Mouse (Mus musculus) cerebellum, adult 2 months (tissue): ENCODE results near the gene Atxn1. TPM values are rescaled to one million over a fixed set of nuclear protein-coding genes. Genes with fewer than 3 reads are reported as not detected.

Experiments
- DNase-seq, 2 experiments: peaks; one replicate each; pipeline ENCODE4 v3.0.0; 2021
- H3K27ac ChIP-seq: fragments of 200-500 bp; 2 replicates; pipeline ENCODE4 v1.5.1; 2012; ENCODE audit warnings: low read length, control low read depth, inconsistent platforms; ENCODE audit not compliant: insufficient read depth
- H3K27me3 ChIP-seq: fragments of 200-500 bp; 2 replicates; pipeline ENCODE4 v1.6.1; 2012; ENCODE audit warnings: inconsistent platforms, mild to moderate bottlenecking, low read length, moderate library complexity; ENCODE audit not compliant: control insufficient read depth, insufficient read depth
- H3K4me1 ChIP-seq: fragments of 200-500 bp; 2 replicates; pipeline ENCODE4 v1.6.1; 2011; ENCODE audit warnings: low read length; ENCODE audit not compliant: control insufficient read depth, insufficient read depth
- H3K4me3 ChIP-seq: fragments of 200-500 bp; replicated peaks from 2 replicates; pipeline ENCODE3; 2011; ENCODE audit warnings: mild to moderate bottlenecking, low read depth, low read length, control low read depth; ENCODE audit not compliant: insufficient read depth
- CTCF ChIP-seq: fragments of 200-500 bp; IDR thresholded peaks from 2 replicates; pipeline ENCODE4 v1.5.1; 2011; ENCODE audit warnings: low read depth, mild to moderate bottlenecking, control low read depth, low read length, moderate library complexity, borderline replicate concordance; ENCODE audit not compliant: insufficient read depth
- POLR2A ChIP-seq: fragments of 200-500 bp; IDR thresholded peaks from 2 replicates; pipeline ENCODE4 v1.6.1; 2011; ENCODE audit warnings: low read length, control low read depth, borderline replicate concordance; ENCODE audit not compliant: insufficient read depth
- WGBS: fragments of 180-500 bp; shearing (Covaris S2); methylation state at CpG from one replicate; pipeline ENCODE4 v1.1.7; 2018; 5-methylcytosine and 5-hydroxymethylcytosine counted together
- polyA plus RNA-seq: library from polyadenylated mRNA; depleted of rRNA; stranded (reverse); fragments of >200 nt; gene quantifications from 2 replicates; pipeline ENCODE4 v1.2.3, GENCODE M21; 2012; rRNA removed

Atxn1 gene
- polyA plus RNA-seq = 16.9 TPM in 2 replicates

DNA sequence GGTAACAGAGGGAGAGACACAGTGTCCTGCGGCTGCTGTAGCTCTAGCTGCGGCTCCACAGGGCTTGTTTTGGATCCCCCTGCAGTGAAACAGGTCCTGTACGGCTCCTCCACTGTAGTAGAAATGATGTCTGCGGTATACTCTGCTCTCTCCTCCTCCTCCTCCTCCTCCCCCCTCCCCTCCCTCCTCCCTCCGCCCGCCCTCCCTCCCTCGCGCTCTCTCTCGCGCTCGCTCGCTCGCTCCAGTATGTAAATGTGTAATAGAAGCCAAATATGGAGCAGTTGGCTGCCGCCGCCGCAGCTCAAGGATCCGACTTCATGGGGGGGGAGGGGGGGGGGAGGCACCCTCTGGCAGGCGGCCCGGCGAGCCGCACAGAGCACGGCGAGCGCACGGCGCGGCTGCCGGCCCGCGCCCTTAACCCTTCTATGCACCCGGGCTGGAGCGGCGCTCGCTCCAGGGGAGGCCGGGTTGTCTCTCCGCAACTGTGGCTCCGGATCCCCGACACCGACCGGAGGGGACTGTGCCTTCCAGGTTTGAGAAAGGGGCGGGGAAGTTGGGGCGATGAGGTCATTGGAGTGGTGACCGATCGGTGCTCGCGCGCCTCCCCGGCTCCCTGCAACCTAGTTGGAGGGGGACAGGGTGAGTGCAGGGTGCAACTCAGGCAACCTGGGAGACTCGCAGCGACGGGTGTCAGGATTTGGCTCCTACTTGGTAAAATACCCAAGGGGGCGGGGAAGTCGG, at the start of gene Atxn1:
Gene Atxn1 (minus strand): TSS at position 156 of the 741 bp plus-strand sequence.
- WGBS = under 1% methylated on average over 47 of the region's 53 CpGs
- H3K27me3 ChIP-seq = no peaks in the 10 kb centered on the region
- peak within 1 kb of the TSS; percentile 76 for H3K4me3 ChIP-seq
- DNase-seq = peak; percentile 85 to 86
- peak within 1 kb of the TSS; percentile 98 for H3K27ac ChIP-seq
- TF ChIP-seq CTCF (no peak), POLR2A (peak; percentile 35; the same call in 1 of the 2 replicates)
- no peaks in the 10 kb centered on the region; the same call in 1 of the 2 replicates for H3K4me1 ChIP-seq

DNA sequence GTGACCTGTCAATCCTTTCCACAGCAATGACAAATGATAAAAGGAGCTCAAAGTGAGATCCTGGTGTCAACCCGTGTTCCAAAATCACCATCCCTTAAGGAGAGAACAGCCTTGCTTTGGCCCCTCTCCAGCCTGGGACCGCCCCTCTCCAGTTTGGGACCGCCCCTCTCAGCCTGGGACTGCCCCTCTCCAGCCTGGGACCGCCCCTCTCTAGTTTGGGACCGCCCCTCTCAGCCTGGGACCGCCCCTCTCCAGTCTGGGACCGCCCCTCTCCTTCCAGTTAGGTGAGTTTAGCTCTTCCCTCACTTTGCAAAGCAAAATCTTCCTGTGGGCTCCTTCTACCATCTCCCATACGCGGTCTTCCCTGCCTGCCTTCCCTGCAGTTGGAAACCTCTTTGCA, 46.4 kb upstream of the Atxn1 start:
- 54% methylated on average over 9 of the region's 9 CpGs for WGBS
- Histone ChIP-seq H3K27ac (no peak overlapping the region), H3K27me3 (no peaks in the 10 kb centered on the region), H3K4me1 (peaks cover 8% of the 10 kb centered on the region; the same call in 1 of the 2 replicates), H3K4me3 (no peak overlapping the region)
- TF ChIP-seq CTCF (no peak), POLR2A (no peak)
- no peak for DNase-seq

GRCm38 (mm10) chr13:46010075-46010474, 45.3 kb upstream of the Atxn1 start:
- Histone ChIP-seq H3K27me3 (no peaks in the 10 kb centered on the region), H3K27ac (no peak overlapping the region), H3K4me3 (no peak overlapping the region), H3K4me1 (peaks cover 13% of the 10 kb centered on the region; the same call in 1 of the 2 replicates)
- TF ChIP-seq POLR2A = no peak
- TF ChIP-seq CTCF = no peak
- WGBS = 87% methylated on average over 12 of the region's 12 CpGs
- DNase-seq = no peak

DNA sequence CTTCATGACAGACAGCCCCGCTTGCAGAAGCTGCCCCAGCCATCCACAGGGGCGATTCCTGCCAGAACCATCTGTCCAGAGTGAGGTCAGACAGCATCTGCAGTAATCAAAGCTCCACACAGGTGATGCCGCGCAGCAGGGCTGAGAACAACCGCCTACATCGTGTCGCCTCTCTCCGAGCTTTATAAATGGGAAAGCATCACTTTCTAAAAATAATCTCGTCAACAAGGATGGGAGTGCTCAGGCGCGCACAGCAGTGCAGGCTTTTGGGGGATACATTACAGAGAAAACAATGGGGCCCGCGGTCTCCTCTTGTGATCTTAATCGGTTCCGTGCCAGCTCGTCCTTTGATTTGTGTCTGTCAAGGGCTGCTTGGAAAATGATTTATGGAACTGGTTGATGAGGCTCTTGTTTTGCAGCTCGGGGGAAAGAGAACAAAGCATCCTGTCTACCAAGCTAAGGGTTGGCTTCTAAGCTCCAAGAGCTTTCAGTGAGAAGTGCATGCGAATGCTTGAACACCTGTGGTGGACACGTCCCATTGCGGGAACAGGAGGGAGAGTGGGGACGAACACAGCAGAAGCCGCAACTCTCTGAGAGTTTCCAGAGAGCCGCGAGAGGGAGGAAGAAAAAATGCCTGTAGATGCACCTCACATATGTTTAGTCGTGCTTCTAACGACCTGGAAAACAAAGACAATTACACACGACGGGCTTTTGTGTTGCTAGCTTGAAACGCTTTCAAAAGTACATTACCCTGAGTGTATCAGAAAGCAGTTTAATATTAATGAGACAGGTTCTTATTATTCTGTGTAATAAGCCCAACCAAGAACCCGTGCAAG, 44.2 kb upstream of the Atxn1 start:
- Histone ChIP-seq H3K27me3 (no peaks in the 10 kb centered on the region), H3K4me3 (peak overlapping the region; percentile 1)
- 13% methylated on average over 30 of the region's 30 CpGs for WGBS

DNA sequence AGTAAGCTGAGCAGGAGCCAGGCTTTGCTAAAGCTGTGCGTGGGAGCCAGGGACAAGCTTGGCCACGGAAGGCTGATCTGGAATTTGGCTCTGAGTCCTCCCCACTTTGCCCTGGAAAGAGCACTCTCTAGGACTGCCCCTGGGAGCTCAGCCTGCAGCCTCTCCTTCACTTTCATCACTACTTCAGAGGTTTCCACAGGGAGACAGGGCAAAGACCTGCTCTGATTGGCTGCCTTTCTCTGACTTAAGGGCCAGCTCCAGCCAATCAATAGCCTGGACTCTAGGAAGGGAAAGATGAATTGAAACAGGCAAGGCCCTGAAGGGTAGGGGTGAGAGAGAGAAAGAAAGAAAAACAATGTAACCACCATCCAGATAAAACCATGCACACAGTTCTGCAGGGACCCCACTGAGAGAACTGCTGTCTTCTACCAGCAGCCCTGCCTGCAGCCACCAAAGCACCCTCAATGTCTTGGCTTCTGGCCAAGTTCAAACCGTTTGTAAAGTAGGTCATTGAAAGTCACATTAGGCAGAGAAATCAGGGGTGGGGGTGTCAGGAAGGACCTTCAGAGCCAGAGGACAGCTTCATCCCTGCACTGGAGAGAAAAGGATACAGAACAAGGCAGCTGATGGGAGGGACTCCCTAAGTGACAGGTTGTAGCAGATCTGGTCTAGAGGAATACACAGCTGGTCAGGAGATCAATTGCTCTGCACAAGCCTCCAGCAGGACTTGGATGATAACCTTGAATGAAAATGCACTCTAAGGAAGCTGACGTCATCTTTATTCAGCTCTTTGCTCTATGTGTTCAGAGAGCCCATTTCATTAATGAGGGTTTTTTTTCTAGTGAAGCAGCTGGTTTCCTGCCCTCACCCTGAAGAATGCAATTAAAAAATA, 41.6 kb upstream of the Atxn1 start:
- H3K4me3 ChIP-seq = peak overlapping the region; percentile 30
- no peaks in the 10 kb centered on the region for H3K27me3 ChIP-seq
- DNase-seq = peak; percentile 47 to 73
- 17% methylated on average over 4 of the region's 4 CpGs for WGBS
- no peak overlapping the region for H3K27ac ChIP-seq
- TF ChIP-seq POLR2A = no peak
- TF ChIP-seq CTCF = no peak
- peaks cover 13% of the 10 kb centered on the region; the same call in 1 of the 2 replicates for H3K4me1 ChIP-seq

More for the DNA sequence above, 44.2 kb upstream of the Atxn1 start:
- Histone ChIP-seq H3K4me1 (peaks cover 13% of the 10 kb centered on the region; the same call in 1 of the 2 replicates), H3K27ac (no peak overlapping the region)
- peak; percentile 20 to 38 for DNase-seq
- TF ChIP-seq POLR2A (no peak), CTCF (no peak)

DNA sequence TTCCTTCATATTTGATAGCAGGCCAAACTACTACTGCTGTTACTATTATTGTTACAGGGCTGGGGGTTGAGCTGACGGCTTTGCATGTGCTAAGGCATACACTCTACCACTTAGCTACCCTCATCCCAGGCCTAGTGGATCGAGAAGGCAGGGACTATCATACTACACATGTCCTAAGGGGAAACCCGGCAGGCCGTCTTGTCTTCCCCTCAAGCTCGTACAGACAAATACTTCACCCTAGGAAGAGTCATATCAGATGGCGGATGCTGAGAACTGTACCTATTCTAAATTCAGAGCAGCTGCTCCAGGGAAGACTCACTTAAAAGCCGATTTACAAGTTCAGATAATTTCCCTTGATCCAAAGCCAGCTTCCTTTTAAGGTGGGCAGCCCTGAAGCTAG, 40.8 kb upstream of the Atxn1 start:
- H3K27ac ChIP-seq = no peak overlapping the region
- no peaks in the 10 kb centered on the region for H3K27me3 ChIP-seq
- WGBS = 60% methylated on average over 7 of the region's 7 CpGs
- TF ChIP-seq POLR2A = no peak
- TF ChIP-seq CTCF = no peak
- no peak overlapping the region for H3K4me3 ChIP-seq
- DNase-seq = no peak
- peaks cover 13% of the 10 kb centered on the region; the same call in 1 of the 2 replicates for H3K4me1 ChIP-seq

GRCm38 (mm10) chr13:46001356-46001755, 36.5 kb upstream of the Atxn1 start:
- Histone ChIP-seq H3K4me1 (peaks cover 5% of the 10 kb centered on the region; the same call in 1 of the 2 replicates), H3K4me3 (no peak overlapping the region), H3K27me3 (no peaks in the 10 kb centered on the region), H3K27ac (no peak overlapping the region)
- no peak for DNase-seq
- no peak for TF ChIP-seq POLR2A
- no peak for TF ChIP-seq CTCF
- WGBS = 66% methylated on average over 5 of the region's 5 CpGs
